Mouse (Mus musculus): ENCODE data around the gene Inppl1. TPM values are rescaled to one million over a fixed set of nuclear protein-coding genes. Genes with fewer than 3 reads are reported as not detected.

Inppl1 gene
- polyA plus RNA-seq, 2 experiments, result 30.5 to 111 TPM

DNA sequence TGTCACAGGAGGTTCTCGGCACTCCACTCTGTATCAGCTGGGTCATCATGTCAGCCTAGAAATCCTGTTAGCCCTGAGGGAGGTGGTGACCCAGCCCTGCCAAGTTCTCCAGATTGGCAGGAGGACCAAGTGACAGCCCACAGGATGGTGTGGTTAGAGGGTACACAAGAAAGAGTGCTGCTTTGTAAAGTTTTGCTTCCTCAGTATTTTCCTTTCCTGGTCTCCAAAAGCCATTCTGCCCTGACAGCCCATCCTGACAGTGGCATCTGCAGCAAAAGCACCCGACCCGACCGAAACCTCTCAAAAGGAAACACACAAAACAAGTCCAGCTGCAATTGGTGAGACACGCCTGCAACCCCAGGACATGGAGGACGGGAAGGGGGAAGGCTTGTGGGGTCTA, 6.2 kb upstream of the Inppl1 start:
- no peak overlapping the region for H3K9ac ChIP-seq (ENCODE audit: low read depth, low read length, severe bottlenecking)
- ATAC-seq (ENCODE audit: low FRiP score, low read depth) (no peak), DNase-seq (ENCODE audit: low spot score) (no peak)
- no peak overlapping the region for H3K4me3 ChIP-seq (replicated peaks; ENCODE audit: low read length)
- no peak overlapping the region for H3K27ac ChIP-seq (replicated peaks; ENCODE audit: low read depth, low read length)
- WGBS, result 55% methylated on average over 6 of the region's 6 CpGs
- H3K36me3 ChIP-seq (ENCODE audit: control insufficient read depth, insufficient read depth, low read length), result no peaks in the 10 kb centered on the region
- H3K4me1 ChIP-seq (ENCODE audit: control insufficient read depth, insufficient read depth, low read length), result no peaks in the 10 kb centered on the region
- H3K27me3 ChIP-seq (ENCODE audit: control insufficient read depth, insufficient read depth, low read length), result no peaks in the 10 kb centered on the region
- no peak overlapping the region for H3K4me2 ChIP-seq (replicated peaks; ENCODE audit: low read depth, low read length, severe bottlenecking)
- TF ChIP-seq POLR2A (IDR thresholded peaks at IDR 0.05; ENCODE audit: borderline replicate concordance, extremely low read depth, insufficient read depth, insufficient read length), result no peak
- H3K9me3 ChIP-seq (ENCODE audit: control insufficient read depth, low read length), result no peaks in the 10 kb centered on the region

- no peak for DNase-seq (ENCODE audit: low spot score)
- ATAC-seq (ENCODE audit: low FRiP score, low read depth), result peak; percentile 4; the same call in 1 of the 2 replicates
- peak overlapping the region; percentile 95 for H3K9ac ChIP-seq (ENCODE audit: low read depth, low read length, severe bottlenecking)
Measured at GRCm38 (mm10) chr7:101837154-101837605, 849 bp downstream of the Inppl1 start.

DNA sequence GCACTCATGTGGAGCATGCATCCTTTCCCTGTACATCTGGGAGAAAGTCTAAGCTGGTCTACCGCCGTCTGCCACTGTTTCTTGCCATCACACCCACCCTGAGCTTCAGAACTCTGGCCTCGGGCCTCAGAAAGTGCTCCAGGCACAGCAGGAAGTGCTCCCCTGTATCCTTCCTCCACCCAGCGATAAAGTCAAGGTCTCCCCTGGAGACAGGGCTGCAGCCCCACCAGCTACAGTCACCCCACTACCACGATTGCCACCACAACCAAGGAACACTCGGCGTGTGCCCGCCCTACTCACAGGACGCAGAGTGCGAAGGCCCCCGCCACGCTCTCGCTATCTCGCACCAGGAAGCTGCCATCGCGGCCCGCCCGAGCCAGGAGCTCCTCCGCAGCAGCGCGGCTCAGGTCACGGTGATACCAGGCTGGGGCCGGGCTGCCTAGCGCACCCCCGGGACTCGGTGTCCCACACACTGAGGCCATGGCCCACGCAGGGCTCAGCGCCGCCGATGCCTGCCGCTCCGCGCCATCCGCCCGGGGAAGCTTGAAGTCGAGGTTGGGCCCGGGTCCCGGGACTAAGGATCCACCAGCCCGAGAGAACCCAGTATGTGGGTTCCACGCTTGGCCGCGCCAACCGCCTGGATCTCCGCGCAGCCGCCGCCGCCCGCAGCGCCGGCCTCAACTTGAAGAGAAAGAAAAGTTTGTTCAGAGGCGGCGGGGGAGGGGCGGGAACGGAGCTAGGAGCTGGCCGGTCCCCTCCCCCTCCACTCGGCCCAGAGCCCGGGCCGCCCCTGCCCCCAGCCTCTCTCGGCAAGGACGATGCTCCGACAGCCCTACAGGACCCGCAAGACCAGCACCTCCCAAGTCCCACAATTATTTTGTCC, 1.5 kb downstream of the Inppl1 start:
- peaks cover 27% of the 10 kb centered on the region for H3K36me3 ChIP-seq (ENCODE audit: control insufficient read depth, insufficient read depth, low read length)
- H3K27ac ChIP-seq (replicated peaks; ENCODE audit: low read depth, low read length), result peak overlapping the region; percentile 96
- peaks cover 29% of the 10 kb centered on the region for H3K4me1 ChIP-seq (ENCODE audit: control insufficient read depth, insufficient read depth, low read length)
- H3K27me3 ChIP-seq (ENCODE audit: control insufficient read depth, insufficient read depth, low read length), result no peaks in the 10 kb centered on the region
- DNase-seq (ENCODE audit: low spot score), result peak; percentile 83
- peak; percentile 20; the same call in 1 of the 2 replicates for TF ChIP-seq POLR2A (IDR thresholded peaks at IDR 0.05; ENCODE audit: borderline replicate concordance, extremely low read depth, insufficient read depth, insufficient read length)
- peak; percentile 53 for ATAC-seq (ENCODE audit: low FRiP score, low read depth)
- H3K9ac ChIP-seq (ENCODE audit: low read depth, low read length, severe bottlenecking), result peak overlapping the region; percentile 95
- H3K9me3 ChIP-seq (ENCODE audit: control insufficient read depth, low read length), result no peaks in the 10 kb centered on the region
- under 1% methylated on average over 48 of the region's 63 CpGs for WGBS
- H3K4me3 ChIP-seq (replicated peaks; ENCODE audit: low read length), result peak overlapping the region; percentile 74
- H3K4me2 ChIP-seq (replicated peaks; ENCODE audit: low read depth, low read length, severe bottlenecking), result peak overlapping the region; percentile 82

More at GRCm38 (mm10) chr7:101837154-101837605, 849 bp downstream of the Inppl1 start:
- Histone ChIP-seq H3K4me2 (replicated peaks; ENCODE audit: low read depth, low read length, severe bottlenecking) (peak overlapping the region; percentile 82), H3K4me1 (ENCODE audit: control insufficient read depth, insufficient read depth, low read length) (peaks cover 29% of the 10 kb centered on the region), H3K4me3 (replicated peaks; ENCODE audit: low read length) (peak overlapping the region; percentile 74), H3K27ac (replicated peaks; ENCODE audit: low read depth, low read length) (peak overlapping the region; percentile 96), H3K9me3 (ENCODE audit: control insufficient read depth, low read length) (no peaks in the 10 kb centered on the region), H3K27me3 (ENCODE audit: control insufficient read depth, insufficient read depth, low read length) (no peaks in the 10 kb centered on the region), H3K36me3 (ENCODE audit: control insufficient read depth, insufficient read depth, low read length) (peaks cover 21% of the 10 kb centered on the region)
- under 1% methylated on average over 20 of the region's 20 CpGs for WGBS
- no peak for TF ChIP-seq POLR2A (IDR thresholded peaks at IDR 0.05; ENCODE audit: borderline replicate concordance, extremely low read depth, insufficient read depth, insufficient read length)

- peak overlapping the region; percentile 74 for H3K4me3 ChIP-seq (replicated peaks; ENCODE audit: low read length)
- peak overlapping the region; percentile 95 for H3K9ac ChIP-seq (ENCODE audit: low read depth, low read length, severe bottlenecking)
- H3K4me2 ChIP-seq (replicated peaks; ENCODE audit: low read depth, low read length, severe bottlenecking), result peak overlapping the region; percentile 82
- WGBS, result 43% methylated on average over 5 of the region's 5 CpGs
- ATAC-seq (ENCODE audit: low FRiP score, low read depth) (no peak), DNase-seq (ENCODE audit: low spot score) (no peak)
- no peak for TF ChIP-seq POLR2A (IDR thresholded peaks at IDR 0.05; ENCODE audit: borderline replicate concordance, extremely low read depth, insufficient read depth, insufficient read length)
- peaks cover 29% of the 10 kb centered on the region for H3K4me1 ChIP-seq (ENCODE audit: control insufficient read depth, insufficient read depth, low read length)
- peak overlapping the region; percentile 96 for H3K27ac ChIP-seq (replicated peaks; ENCODE audit: low read depth, low read length)
- peaks cover 37% of the 10 kb centered on the region for H3K36me3 ChIP-seq (ENCODE audit: control insufficient read depth, insufficient read depth, low read length)
- no peaks in the 10 kb centered on the region for H3K9me3 ChIP-seq (ENCODE audit: control insufficient read depth, low read length)
- H3K27me3 ChIP-seq (ENCODE audit: control insufficient read depth, insufficient read depth, low read length), result no peaks in the 10 kb centered on the region
Measured at GRCm38 (mm10) chr7:101835457-101836109, 2.4 kb downstream of the Inppl1 start.

DNA sequence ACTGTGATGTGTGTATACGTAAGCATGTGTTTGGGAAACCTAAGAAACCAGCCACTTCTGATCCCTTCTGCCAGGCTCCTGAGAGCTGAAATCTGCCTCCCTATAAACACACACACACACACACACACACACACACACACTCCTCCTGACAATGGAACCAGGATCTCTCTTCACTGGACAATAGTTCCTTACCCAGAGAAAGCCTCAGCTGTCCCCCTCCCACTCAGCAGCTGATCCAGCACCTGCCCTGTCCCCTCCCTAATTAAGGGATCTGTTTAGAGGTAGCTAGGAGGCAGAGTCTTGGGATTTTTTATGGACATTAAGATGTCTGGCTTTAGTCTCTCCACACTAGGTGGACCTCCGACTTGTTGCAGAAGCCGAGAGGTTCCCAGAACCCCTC, 3.1 kb downstream of the Inppl1 start:
- H3K4me2 ChIP-seq (replicated peaks; ENCODE audit: low read depth, low read length, severe bottlenecking), result peak overlapping the region; percentile 82
- peak overlapping the region; percentile 55; the same call in 1 of the 2 replicates for H3K27ac ChIP-seq (replicated peaks; ENCODE audit: low read depth, low read length)
- TF ChIP-seq POLR2A (IDR thresholded peaks at IDR 0.05; ENCODE audit: borderline replicate concordance, extremely low read depth, insufficient read depth, insufficient read length), result no peak
- H3K27me3 ChIP-seq (ENCODE audit: control insufficient read depth, insufficient read depth, low read length), result no peaks in the 10 kb centered on the region
- 33% methylated on average over 3 of the region's 3 CpGs for WGBS
- ATAC-seq (ENCODE audit: low FRiP score, low read depth) (no peak), DNase-seq (ENCODE audit: low spot score) (no peak)
- peaks cover 29% of the 10 kb centered on the region for H3K4me1 ChIP-seq (ENCODE audit: control insufficient read depth, insufficient read depth, low read length)
- H3K9me3 ChIP-seq (ENCODE audit: control insufficient read depth, low read length), result no peaks in the 10 kb centered on the region
- H3K4me3 ChIP-seq (replicated peaks; ENCODE audit: low read length), result peak overlapping the region; percentile 74
- peaks cover 44% of the 10 kb centered on the region for H3K36me3 ChIP-seq (ENCODE audit: control insufficient read depth, insufficient read depth, low read length)
- H3K9ac ChIP-seq (ENCODE audit: low read depth, low read length, severe bottlenecking), result peak overlapping the region; percentile 41; the same call in 1 of the 2 replicates

Data from limb, embryonic 14.5 days (tissue).